Mouse (Mus musculus): ENCODE measurements around the gene Hist1h4a.
"Not testable (repeated sequence)": the region's sequence is repeated elsewhere in the genome, so short reads cannot be mapped to it uniquely, and the experiment has no call there.

DNA sequence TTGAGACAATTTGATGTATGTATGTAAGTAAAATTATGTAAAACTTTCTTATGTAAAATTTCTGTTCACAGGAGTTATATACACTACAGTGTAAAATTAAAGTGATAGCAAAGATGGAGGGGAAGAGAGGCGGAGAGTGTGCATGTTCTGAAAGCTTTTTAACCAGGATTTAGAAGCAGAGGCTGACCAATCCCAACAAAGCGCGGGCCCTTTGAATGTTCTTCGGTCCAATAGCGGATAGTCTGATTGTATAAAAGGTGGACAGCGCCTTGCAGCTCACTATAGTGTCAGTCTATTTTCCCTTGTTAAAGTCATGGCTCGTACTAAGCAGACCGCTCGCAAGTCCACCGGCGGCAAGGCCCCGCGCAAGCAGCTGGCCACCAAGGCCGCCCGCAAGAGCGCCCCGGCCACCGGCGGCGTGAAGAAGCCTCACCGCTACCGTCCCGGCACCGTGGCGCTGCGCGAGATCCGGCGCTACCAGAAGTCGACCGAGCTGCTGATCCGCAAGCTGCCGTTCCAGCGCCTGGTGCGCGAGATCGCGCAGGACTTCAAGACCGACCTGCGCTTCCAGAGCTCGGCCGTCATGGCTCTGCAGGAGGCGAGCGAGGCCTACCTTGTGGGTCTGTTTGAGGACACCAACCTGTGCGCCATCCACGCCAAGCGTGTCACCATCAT is 8.8 kb downstream of the Hist1h4a start, which contains the start of gene Hist1h3b:
- TF ChIP-seq CTCF (IDR thresholded peaks at IDR 0.05; ENCODE audit: low read depth), result not testable (repeated sequence)
- peak; percentile 41 for TF ChIP-seq EP300 (IDR thresholded peaks at IDR 0.05; ENCODE audit: low read depth)
